23 mouse cellular contexts compared by ENCODE assay signal in genomic region chr3:41594097-41594879, GRCm38 (mm10). TPM values are rescaled to one million over a fixed set of nuclear protein-coding genes. Genes with fewer than 3 reads are reported as not detected.
DNase-seq lines count a peak whose midpoint lies in the region; ATAC-seq and TF ChIP-seq lines count a peak whose summit lies in the region.
"Had no signal": no experiment of that assay in that cellular context is flagged by ENCODE, and none has a peak within 500 bp of the region (broad histone marks: within the 10 kb centered on the region; RNA-seq: fewer than 3 reads in every experiment).

No protein-coding gene starts in this region.

- TF ChIP-seq EP300 in MEL (IDR thresholded peaks at IDR 0.05; ENCODE audit: low read depth in 1 of 2, low read length in 2 of 2) = no peak

- no peak overlapping the region for H3K4me3 ChIP-seq in heart, embryonic 10.5 days
- no peak overlapping the region for H3K4me3 ChIP-seq in kidney, postnatal 0 days (replicated peaks; ENCODE audit: low read depth, low read length)
- no peak overlapping the region for H3K4me3 ChIP-seq in kidney, embryonic 16.5 days (ENCODE audit: low read length)
- H3K4me3 ChIP-seq in MEL (ENCODE audit: control insufficient read depth in 1 of 2, insufficient read depth in 1 of 2, low read depth in 2 of 2, low read length in 2 of 2) = no peak overlapping the region
- no peak overlapping the region for H3K4me3 ChIP-seq in hindbrain, embryonic 12.5 days
- H3K4me3 ChIP-seq: forebrain, embryonic 10.5 days; heart, embryonic 12.5 days; layer of hippocampus, adult 2 months; midbrain, embryonic 10.5 days; myocyte; neural tube, embryonic 13.5 days had no signal

- no peak overlapping the region for H3K9ac ChIP-seq in kidney, postnatal 0 days (ENCODE audit: low read depth, low read length)
- no peak overlapping the region for H3K9ac ChIP-seq in kidney, embryonic 16.5 days (replicated peaks; ENCODE audit: low read length)
- H3K9ac ChIP-seq in MEL (ENCODE audit: control insufficient read depth, low read depth, low read length, poor library complexity, severe bottlenecking) = no peak overlapping the region
- no peak overlapping the region for H3K9ac ChIP-seq in hindbrain, embryonic 12.5 days
- H3K9ac ChIP-seq: heart, embryonic 12.5 days; liver, embryonic 14.5 days; neural tube, embryonic 13.5 days had no signal

- no peaks in the 10 kb centered on the region for H3K9me3 ChIP-seq in heart, embryonic 10.5 days
- H3K9me3 ChIP-seq in kidney, postnatal 0 days (replicated peaks; ENCODE audit: low read length) = no peaks in the 10 kb centered on the region
- H3K9me3 ChIP-seq in kidney, embryonic 16.5 days (ENCODE audit: low read length) = no peaks in the 10 kb centered on the region
- no peaks in the 10 kb centered on the region for H3K9me3 ChIP-seq in MEL (replicated peaks; ENCODE audit: insufficient read depth, low read length)
- H3K9me3 ChIP-seq in hindbrain, embryonic 12.5 days (replicated peaks) = no peaks in the 10 kb centered on the region
- H3K9me3 ChIP-seq: forebrain, embryonic 10.5 days; heart, embryonic 12.5 days; midbrain, embryonic 10.5 days; neural tube, embryonic 13.5 days had no signal

- peaks cover 21% of the 10 kb centered on the region for H3K4me1 ChIP-seq in heart, embryonic 10.5 days
- no peaks in the 10 kb centered on the region for H3K4me1 ChIP-seq in kidney, postnatal 0 days (replicated peaks; ENCODE audit: insufficient read depth, low read length)
- no peaks in the 10 kb centered on the region for H3K4me1 ChIP-seq in kidney, embryonic 16.5 days (ENCODE audit: insufficient read depth, low read length)
- no peaks in the 10 kb centered on the region for H3K4me1 ChIP-seq in MEL (ENCODE audit: control insufficient read depth in 1 of 2, insufficient read depth in 2 of 2, low read length in 2 of 2)
- no peaks in the 10 kb centered on the region for H3K4me1 ChIP-seq in hindbrain, embryonic 12.5 days
- H3K4me1 ChIP-seq: neural tube, embryonic 13.5 days had no signal

- H3K27me3 ChIP-seq in heart, embryonic 10.5 days (ENCODE audit: insufficient read depth, poor library complexity, severe bottlenecking) = no peaks in the 10 kb centered on the region
- no peaks in the 10 kb centered on the region for H3K27me3 ChIP-seq in kidney, postnatal 0 days (ENCODE audit: insufficient read depth, low read length)
- no peaks in the 10 kb centered on the region for H3K27me3 ChIP-seq in kidney, embryonic 16.5 days (ENCODE audit: insufficient read depth, low read length)
- H3K27me3 ChIP-seq in MEL (ENCODE audit: control insufficient read depth in 1 of 2, insufficient read depth in 2 of 2, low read length in 2 of 2) = no peaks in the 10 kb centered on the region
- no peaks in the 10 kb centered on the region for H3K27me3 ChIP-seq in hindbrain, embryonic 12.5 days
- H3K27me3 ChIP-seq: heart, embryonic 12.5 days; neural tube, embryonic 13.5 days had no signal

- peaks cover 69% of the 10 kb centered on the region for H3K36me3 ChIP-seq in heart, embryonic 10.5 days
- peaks cover 57% of the 10 kb centered on the region for H3K36me3 ChIP-seq in kidney, postnatal 0 days (ENCODE audit: insufficient read depth, low read length)
- H3K36me3 ChIP-seq in kidney, embryonic 16.5 days (ENCODE audit: insufficient read depth, low read length) = peaks cover 43% of the 10 kb centered on the region
- peaks cover 5 to 30% of the 10 kb centered on the region in 2 experiments; a peak in 3 of 4 replicates for H3K36me3 ChIP-seq in MEL (ENCODE audit: control insufficient read depth in 1 of 2, insufficient read depth in 2 of 2, low read length in 2 of 2)
- H3K36me3 ChIP-seq in hindbrain, embryonic 12.5 days = peaks cover 44% of the 10 kb centered on the region

- H3K4me2 ChIP-seq in kidney, postnatal 0 days (ENCODE audit: low read length) = no peak overlapping the region
- no peak overlapping the region for H3K4me2 ChIP-seq in kidney, embryonic 16.5 days (replicated peaks; ENCODE audit: low read depth, low read length)
- no peak overlapping the region for H3K4me2 ChIP-seq in hindbrain, embryonic 12.5 days (replicated peaks)
- H3K4me2 ChIP-seq: heart, embryonic 12.5 days; neural tube, embryonic 13.5 days had no signal

- peaks cover 32% of the 10 kb centered on the region for H3K79me2 ChIP-seq in MEL (ENCODE audit: control insufficient read depth, insufficient read depth, low read length, poor library complexity)

- 0 out of 2 replicates have a peak, but pooled peaks have one; percentile 30 for ATAC-seq in kidney, postnatal 0 days (replicated peaks; ENCODE audit: low FRiP score, low read depth)
- no peak for ATAC-seq in kidney, embryonic 16.5 days (ENCODE audit: low FRiP score, low TSS enrichment)
- no peak for ATAC-seq in hindbrain, embryonic 12.5 days (ENCODE audit: low FRiP score)
- ATAC-seq: forebrain, embryonic 16.5 days; midbrain, embryonic 16.5 days had no signal

- WGBS in heart, embryonic 10.5 days = 83% methylated on average over 9 of the region's 9 CpGs
- 75% methylated on average over 9 of the region's 9 CpGs for WGBS in kidney, postnatal 0 days
- 73% methylated on average over 9 of the region's 9 CpGs for WGBS in kidney, embryonic 16.5 days
- 87% methylated on average over 9 of the region's 9 CpGs for WGBS in hindbrain, embryonic 12.5 days

- TF ChIP-seq POLR2A in MEL (IDR thresholded peaks at IDR 0.05; ENCODE audit: control insufficient read depth in 1 of 2, insufficient read depth in 1 of 2, low read depth in 1 of 2, low read length in 2 of 2, poor library complexity in 1 of 2) = no peak; a peak in 2 of 4 replicates

- no peak overlapping the region for H3K27ac ChIP-seq in heart, embryonic 10.5 days
- no peak overlapping the region for H3K27ac ChIP-seq in kidney, postnatal 0 days
- no peak overlapping the region for H3K27ac ChIP-seq in kidney, embryonic 16.5 days (ENCODE audit: low read length)
- H3K27ac ChIP-seq in MEL (ENCODE audit: control insufficient read depth, low read depth, low read length) = no peak overlapping the region
- no peak overlapping the region for H3K27ac ChIP-seq in hindbrain, embryonic 12.5 days
- H3K27ac ChIP-seq: forebrain, embryonic 10.5 days; layer of hippocampus, adult 2 months; liver, embryonic 14.5 days; midbrain, embryonic 10.5 days; neural tube, embryonic 13.5 days had no signal

- no peak for TF ChIP-seq CTCF in kidney, postnatal 0 days (IDR thresholded peaks at IDR 0.05; ENCODE audit: low read depth)
- no peak for TF ChIP-seq CTCF in MEL (IDR thresholded peaks at IDR 0.05 in 2 of 3, conservative IDR thresholded peaks at IDR 0.05 in 1 of 3; ENCODE audit: control insufficient read depth in 1 of 3, insufficient read depth in 1 of 3, low read depth in 2 of 3, low read length in 3 of 3, poor library complexity in 1 of 3, severe bottlenecking in 1 of 3)

- peak; percentile 45 to 55 for DNase-seq in heart, adult 18-20 months
- no peak for DNase-seq in heart, embryonic 10.5 days (ENCODE audit: low spot score)
- DNase-seq in kidney, postnatal 0 days (ENCODE audit: low spot score) = no peak
- no peak for DNase-seq in MEL (ENCODE audit: low read depth, low spot score)
- peak; percentile 66 to 76 for DNase-seq in kidney, postnatal 36 days
- DNase-seq in c-Kit-positive CD71-positive TER-119-positive erythroid progenitor cells, embryonic 14.5 days (ENCODE audit: low spot score) = no peak
- DNase-seq: cerebellum, adult 18-20 months; cerebellum, postnatal 14 days; gastrocnemius, postnatal 14 days; lung, postnatal 10 days; thymus, adult 18-20 months; thymus, postnatal 36 days had no signal

- TF ChIP-seq RAD21 in MEL (IDR thresholded peaks at IDR 0.05; ENCODE audit: low read depth, low read length) = no peak

TF ChIP-seq in MEL, 35 proteins besides CTCF, POLR2A, EP300 and RAD21:
- TF ChIP-seq TAL1 (IDR thresholded peaks at IDR 0.05; ENCODE audit: low read length) (no peak), POLR2AphosphoS2 (IDR thresholded peaks at IDR 0.05; ENCODE audit: low read length) (0 out of 2 replicates have a peak, but pooled peaks have one; percentile 6)

RNA-seq across cellular contexts. Expression of gene Jade1, which starts 38.8 kb away (rescaled TPM):
- 10 to 100 TPM; 28.5 to 32.3 TPM for total RNA-seq in heart, adult 18-20 months (2021)
- 13.1 and 17.8 TPM in 2 replicates for polyA plus RNA-seq in heart, embryonic 10.5 days (2016; fragmentation: Nextera tagmentation; extraction: Ambion mirVana)
- 25.4 and 25.8 TPM in 2 replicates for polyA plus RNA-seq in kidney, postnatal 0 days (2015; fragmentation: Nextera tagmentation; extraction: Ambion mirVana)
- polyA plus RNA-seq in kidney, embryonic 16.5 days (2015; fragmentation: Nextera tagmentation; extraction: Ambion mirVana) = 21.2 TPM in 2 replicates
- 98.8 and 116 TPM in 2 replicates for total RNA-seq in MEL (2012; rRNA removed)
- 100 to 1,000 TPM; 134 to 150 TPM for polyA plus RNA-seq in MEL (2012; ENCODE audit: insufficient read depth in 1 of 2, insufficient read length in 2 of 2, low read depth in 1 of 2, low replicate concordance in 2 of 2, missing spikeins in 1 of 2)
- 14.7 and 16.0 TPM in 2 replicates for polyA plus RNA-seq in hindbrain, embryonic 12.5 days (2016; fragmentation: Nextera tagmentation; extraction: Ambion mirVana)

Comparison
In these comparisons a context has a peak if more than half of its experiments do, and no peak if none do; other contexts are left out.
1. DNase-seq: peak in heart, adult 18-20 months (2 of 2) and kidney, postnatal 36 days (2 of 2); none in heart, embryonic 10.5 days (single experiment), kidney, postnatal 0 days (single experiment), MEL (single experiment) and c-Kit-positive CD71-positive TER-119-positive erythroid progenitor cells, embryonic 14.5 days (single experiment).